Mouse (Mus musculus) intestine, postnatal 0 days (tissue): ENCODE measurements around the gene Pik3ap1. TPM values are rescaled to one million over a fixed set of nuclear protein-coding genes. Genes with fewer than 3 reads are reported as not detected.

Experiments used
- ATAC-seq: fragments of 200-750 bp; cut with Nextera tagmentation; 2 replicates; pipeline ENCODE4 v1.8.0; 2017; ENCODE audit warnings: mild to moderate bottlenecking, moderate TSS enrichment, moderate library complexity
- H3K27ac ChIP-seq: fragments of 300-500 bp; sonication (generic); 2 replicates; pipeline ENCODE4 v1.5.1; 2014; ENCODE audit warnings: mild to moderate bottlenecking, low read depth, low read length, moderate library complexity
- H3K27me3 ChIP-seq: fragments of 300-500 bp; sonication (generic); replicated peaks from 2 replicates; pipeline ENCODE4 v1.6.1; 2014; ENCODE audit warnings: low read length, mixed read lengths; ENCODE audit not compliant: control insufficient read depth, insufficient read depth
- H3K36me3 ChIP-seq: fragments of 300-500 bp; sonication (generic); 2 replicates; pipeline ENCODE4 v1.6.1; 2014; ENCODE audit warnings: mild to moderate bottlenecking, moderate library complexity; ENCODE audit not compliant: control insufficient read depth, insufficient read depth
- H3K4me1 ChIP-seq: fragments of 300-500 bp; sonication (generic); replicated peaks from 2 replicates; pipeline ENCODE4 v1.6.1; 2014; ENCODE audit warnings: antibody characterized with exemption, low read length, mixed read lengths; ENCODE audit not compliant: control insufficient read depth, insufficient read depth
- H3K4me2 ChIP-seq: fragments of 300-500 bp; sonication (generic); replicated peaks from 2 replicates; pipeline ENCODE4 v1.6.1; 2014; ENCODE audit warnings: low read depth, mild to moderate bottlenecking, moderate library complexity
- H3K4me3 ChIP-seq: fragments of 300-500 bp; sonication (generic); 2 replicates; pipeline ENCODE4 v1.5.1; 2014; ENCODE audit warnings: low read depth, low read length
- H3K9ac ChIP-seq: fragments of 300-500 bp; sonication (generic); 2 replicates; pipeline ENCODE4 v1.6.1; 2014; ENCODE audit warnings: mild to moderate bottlenecking, low read depth, low read length
- H3K9me3 ChIP-seq: fragments of 300-500 bp; sonication (generic); 2 replicates; pipeline ENCODE4 v1.6.1; 2016; ENCODE audit warnings: mixed run types; ENCODE audit not compliant: control insufficient read depth
- CTCF ChIP-seq: sonication (generic); IDR thresholded peaks from 2 replicates; pipeline ENCODE4 v1.5.1; 2016; ENCODE audit warnings: low read depth, mild to moderate bottlenecking, control low read depth, antibody characterized with exemption, moderate library complexity
- WGBS: fragments of 180-500 bp; shearing (Covaris S2); extraction: QIAGEN DNeasy Blood & Tissue Kit; methylation state at CpG from one replicate; pipeline ENCODE4 v1.1.7; 2014; 5-methylcytosine and 5-hydroxymethylcytosine counted together
- polyA plus RNA-seq: library from polyadenylated mRNA; unstranded; fragments of >200 nt; fragmentation: Nextera tagmentation; extraction: Ambion mirVana; gene quantifications from 2 replicates; pipeline ENCODE4 v1.2.1, GENCODE M21; 2015

Gene Pik3ap1
- polyA plus RNA-seq, 1 experiment from 2014 or later: 2.0 TPM

GRCm38 (mm10) chr19:41275588-41275987 lies 109.3 kb downstream of the Pik3ap1 start:
- H3K9ac ChIP-seq: no peak overlapping the region
- peak; percentile 40; the same call in 1 of the 2 replicates for ATAC-seq
- no peaks in the 10 kb centered on the region for H3K27me3 ChIP-seq
- H3K4me1 ChIP-seq: no peaks in the 10 kb centered on the region
- 31% methylated on average over 3 of the region's 3 CpGs for WGBS
- H3K9me3 ChIP-seq: no peaks in the 10 kb centered on the region
- no peak overlapping the region for H3K4me3 ChIP-seq
- H3K36me3 ChIP-seq: no peaks in the 10 kb centered on the region
- no peak overlapping the region for H3K27ac ChIP-seq
- no peak for TF ChIP-seq CTCF
- no peak overlapping the region for H3K4me2 ChIP-seq

DNA sequence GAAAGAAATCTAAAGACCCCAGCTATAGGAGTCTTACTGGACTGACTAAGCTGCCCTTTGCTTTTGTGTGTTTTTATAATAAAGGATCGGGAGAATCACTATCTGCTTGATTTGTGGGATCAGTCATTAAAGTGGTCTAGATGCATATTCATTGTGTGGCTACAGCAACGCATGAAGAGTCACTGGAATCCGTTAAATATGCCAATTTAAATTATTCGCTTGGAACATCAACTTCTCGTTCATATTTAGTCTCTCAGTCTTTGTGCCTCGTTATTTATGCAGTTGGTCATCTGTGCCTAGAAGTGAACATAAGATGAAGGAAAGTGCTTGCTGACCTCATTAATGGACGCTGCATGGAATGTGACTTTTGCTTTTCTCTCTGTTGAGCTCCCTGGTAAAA lies 114.0 kb downstream of the Pik3ap1 start:
- H3K27ac ChIP-seq: no peak overlapping the region
- no peak overlapping the region for H3K4me2 ChIP-seq
- H3K9ac ChIP-seq: no peak overlapping the region
- H3K4me1 ChIP-seq: no peaks in the 10 kb centered on the region
- H3K36me3 ChIP-seq: no peaks in the 10 kb centered on the region
- H3K9me3 ChIP-seq: no peaks in the 10 kb centered on the region
- ATAC-seq: no peak
- H3K27me3 ChIP-seq: no peaks in the 10 kb centered on the region
- no peak overlapping the region for H3K4me3 ChIP-seq
- TF ChIP-seq CTCF: no peak
- 77% methylated on average over 7 of the region's 7 CpGs for WGBS

DNA sequence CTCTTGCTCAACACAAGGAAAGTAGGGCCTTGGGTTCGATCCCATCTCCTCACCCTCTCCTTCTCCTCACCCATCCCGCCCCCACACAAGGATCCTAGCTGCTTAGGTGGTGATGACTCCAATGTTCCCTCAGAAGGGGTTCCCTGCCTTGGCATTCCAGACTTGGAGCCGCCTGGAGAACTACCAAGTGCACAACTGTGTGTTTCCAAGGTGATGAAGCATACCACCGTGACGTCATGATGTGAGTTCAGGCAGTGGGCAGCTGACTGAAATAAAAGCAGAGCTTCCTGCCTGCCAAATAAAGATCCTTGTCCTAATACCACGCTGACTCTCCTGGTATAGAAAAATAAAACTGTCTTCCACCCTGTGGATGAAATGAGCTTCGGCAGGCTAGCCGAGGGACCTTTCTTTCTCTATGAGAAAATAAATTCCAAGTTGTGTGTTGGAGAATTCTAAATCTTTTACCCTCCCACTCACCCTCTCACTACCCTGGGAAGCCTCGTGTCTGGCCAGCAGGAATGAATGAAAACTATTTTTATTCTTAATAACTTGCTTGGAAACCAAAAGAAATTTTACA lies 114.7 kb downstream of the Pik3ap1 start:
- TF ChIP-seq CTCF: no peak

DNA sequence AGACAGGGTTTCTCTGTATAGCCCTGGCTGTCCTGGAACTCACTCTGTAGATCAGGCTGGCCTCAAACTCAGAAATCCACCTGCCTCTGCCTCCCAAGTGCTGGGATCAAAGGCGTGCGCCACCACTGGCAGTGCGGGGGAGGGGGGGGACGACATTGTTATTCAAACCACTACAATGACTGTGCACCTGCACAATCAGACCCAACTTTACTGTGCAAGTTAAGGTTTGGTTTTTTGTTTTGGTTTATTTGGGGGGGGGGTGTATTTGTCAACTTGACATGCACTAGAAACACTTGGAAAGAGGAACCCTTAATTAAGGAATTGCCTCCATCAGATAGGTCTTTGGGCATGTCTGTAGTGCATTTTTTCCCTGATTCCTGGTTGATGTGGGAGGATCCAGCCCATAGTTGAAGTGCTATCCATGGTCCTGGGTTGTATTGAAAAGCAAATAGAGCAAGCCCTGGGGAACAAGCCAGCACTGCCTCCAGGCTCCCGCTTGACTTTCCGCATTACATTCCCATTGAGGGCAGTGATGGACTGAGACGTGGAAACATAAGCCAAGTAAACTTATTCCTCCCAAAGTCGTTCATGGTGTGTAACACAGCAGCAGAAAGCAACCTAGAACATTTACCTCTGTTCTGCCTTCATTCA lies 118.5 kb downstream of the Pik3ap1 start:
- H3K4me3 ChIP-seq: no peak overlapping the region
- H3K4me2 ChIP-seq: no peak overlapping the region
- H3K9ac ChIP-seq: no peak overlapping the region
- H3K27ac ChIP-seq: no peak overlapping the region
- TF ChIP-seq CTCF: no peak
- peaks cover 5% of the 10 kb centered on the region; the same call in 1 of the 2 replicates for H3K4me1 ChIP-seq
- ATAC-seq: no peak
- H3K27me3 ChIP-seq: no peaks in the 10 kb centered on the region
- no peaks in the 10 kb centered on the region for H3K9me3 ChIP-seq
- no peaks in the 10 kb centered on the region for H3K36me3 ChIP-seq
- 62% methylated on average over 8 of the region's 8 CpGs for WGBS

More for the DNA sequence above, 114.7 kb downstream of the Pik3ap1 start:
- Histone ChIP-seq H3K27me3 (no peaks in the 10 kb centered on the region), H3K9me3 (no peaks in the 10 kb centered on the region), H3K4me3 (no peak overlapping the region), H3K4me1 (no peaks in the 10 kb centered on the region), H3K27ac (no peak overlapping the region), H3K9ac (no peak overlapping the region), H3K4me2 (no peak overlapping the region), H3K36me3 (no peaks in the 10 kb centered on the region)
- no peak for ATAC-seq
- 66% methylated on average over 9 of the region's 9 CpGs for WGBS

- Histone ChIP-seq H3K4me3 (peak overlapping the region; percentile 98), H3K4me2 (peak overlapping the region; percentile 83), H3K4me1 (peaks cover 15% of the 10 kb centered on the region; the same call in 1 of the 2 replicates), H3K27ac (peak overlapping the region; percentile 100), H3K36me3 (no peaks in the 10 kb centered on the region), H3K9me3 (no peaks in the 10 kb centered on the region), H3K27me3 (no peaks in the 10 kb centered on the region), H3K9ac (peak overlapping the region; percentile 98)
- ATAC-seq: no peak
- TF ChIP-seq CTCF: no peak
- 13% methylated on average over 13 of the region's 13 CpGs for WGBS
These were observed 120.5 kb downstream of the Pik3ap1 start for GRCm38 (mm10) chr19:41264331-41264799.

- WGBS: 1% methylated on average over 82 of the region's 98 CpGs
- no peak for TF ChIP-seq CTCF
- H3K9ac ChIP-seq: peak within 1 kb of the TSS; percentile 98
- ATAC-seq: peak; percentile 87
- H3K4me3 ChIP-seq: peak within 1 kb of the TSS; percentile 98
- H3K27me3 ChIP-seq: no peaks in the 10 kb centered on the region
- no peaks in the 10 kb centered on the region for H3K9me3 ChIP-seq
- H3K4me1 ChIP-seq: peaks cover 15% of the 10 kb centered on the region; the same call in 1 of the 2 replicates
- H3K36me3 ChIP-seq: no peaks in the 10 kb centered on the region
- H3K4me2 ChIP-seq: peak within 1 kb of the TSS; percentile 83
- peak within 1 kb of the TSS; percentile 100 for H3K27ac ChIP-seq
These were observed 121.1 kb downstream of the Pik3ap1 start, which contains the start of gene Tm9sf3 for GRCm38 (mm10) chr19:41263630-41264295. Gene Tm9sf3 (minus strand): TSS chr19:41263997.
